Comparison of ENCODE assay signal across 1 mouse cellular context in the genomic region with DNA sequence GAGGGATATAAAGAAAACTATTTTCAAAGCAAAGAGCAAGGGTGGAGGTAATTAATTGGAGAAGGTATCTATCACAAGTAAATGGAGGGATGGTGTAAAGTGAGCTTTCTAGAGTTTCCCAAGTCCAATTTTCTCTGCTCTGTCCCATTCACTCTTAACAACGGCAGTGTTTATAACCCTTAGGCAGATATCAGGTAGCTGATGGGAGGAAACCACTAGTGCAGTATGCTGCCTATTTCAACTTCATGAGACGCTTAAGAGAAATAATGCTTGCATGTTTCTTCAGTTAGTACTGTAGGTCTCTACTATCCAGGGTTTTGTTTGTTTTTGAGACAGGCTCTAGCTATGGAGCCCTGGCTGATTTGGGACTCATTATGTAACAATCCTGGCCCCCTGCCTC.
A peak's percentile ranks its signal among the peaks of the same experiment; 100 is the strongest.
TF ChIP-seq lines count a peak whose summit lies in the region.

No protein-coding gene starts in this region.

TF ChIP-seq in MEL, 35 proteins besides CTCF, POLR2A, EP300 and RAD21:
- TF ChIP-seq TBP (IDR thresholded peaks at IDR 0.05; ENCODE audit: low read depth, low read length) (0 out of 2 replicates have a peak, but pooled peaks have one; percentile 4), ZNF384 (IDR thresholded peaks at IDR 0.05; ENCODE audit: low read depth, low read length) (no peak)
